Mouse (Mus musculus) neural tube, embryonic 12.5 days (tissue): ENCODE measurements around the gene Cdc25b. TPM values are rescaled to one million over a fixed set of nuclear protein-coding genes. Genes with fewer than 3 reads are reported as not detected.

Experiments used
- ATAC-seq: fragments of 200-750 bp; cut with Nextera tagmentation; 2 replicates; pipeline ENCODE4 v1.8.0; 2017; ENCODE audit warnings: low read depth, mild to moderate bottlenecking, moderate TSS enrichment, moderate library complexity; ENCODE audit not compliant: low FRiP score
- H3K27ac ChIP-seq: fragments of 300-500 bp; sonication (generic); 2 replicates; pipeline ENCODE4 v1.5.1; 2016
- H3K27me3 ChIP-seq: fragments of 300-500 bp; sonication (generic); replicated peaks from 2 replicates; pipeline ENCODE4 v1.6.1; 2016; ENCODE audit warnings: mild to moderate bottlenecking
- H3K36me3 ChIP-seq: fragments of 300-500 bp; sonication (generic); 2 replicates; pipeline ENCODE4 v1.6.1; 2016; ENCODE audit warnings: mild to moderate bottlenecking
- H3K4me1 ChIP-seq: fragments of 300-500 bp; sonication (generic); 2 replicates; pipeline ENCODE4 v1.6.1; 2016
- H3K4me2 ChIP-seq: fragments of 300-500 bp; sonication (generic); replicated peaks from 2 replicates; pipeline ENCODE4 v1.6.1; 2016; ENCODE audit warnings: mild to moderate bottlenecking
- H3K4me3 ChIP-seq: fragments of 300-500 bp; sonication (generic); 2 replicates; pipeline ENCODE4 v1.5.1; 2016
- H3K9ac ChIP-seq: fragments of 300-500 bp; sonication (generic); 2 replicates; pipeline ENCODE4 v1.6.1; 2016; ENCODE audit warnings: mild to moderate bottlenecking
- H3K9me3 ChIP-seq: fragments of 300-500 bp; sonication (generic); 2 replicates; pipeline ENCODE4 v1.6.1; 2016; ENCODE audit warnings: mild to moderate bottlenecking
- WGBS: fragments of 180-500 bp; shearing (Covaris S2); methylation state at CpG from one replicate; pipeline ENCODE4 v1.1.7; 2016; 5-methylcytosine and 5-hydroxymethylcytosine counted together
- polyA plus RNA-seq: library from polyadenylated mRNA; unstranded; fragments of >200 nt; fragmentation: Nextera tagmentation; extraction: Ambion mirVana; gene quantifications from 2 replicates; pipeline ENCODE4 v1.2.1, GENCODE M21; 2016

Cdc25b gene
- polyA plus RNA-seq, 1 experiment from 2014 or later, result 99.5 TPM

- Histone ChIP-seq H3K27ac (no peak overlapping the region), H3K4me3 (no peak overlapping the region), H3K4me1 (no peaks in the 10 kb centered on the region), H3K9me3 (no peaks in the 10 kb centered on the region), H3K4me2 (no peak overlapping the region), H3K36me3 (peaks cover 40% of the 10 kb centered on the region), H3K9ac (no peak overlapping the region), H3K27me3 (no peaks in the 10 kb centered on the region)
- 92% methylated on average over 7 of the region's 7 CpGs for WGBS
- no peak for ATAC-seq
These were observed 56.2 kb downstream of the Cdc25b start for GRCm38 (mm10) chr2:131242929-131243328.

Other genes starting within 250 kb of the Cdc25b start
- gene Gfra4, start 143.9 kb upstream of the Cdc25b start, polyA plus RNA-seq, result 9.6 and 11.9 TPM in 2 replicates
- gene Adam33, start 123.1 kb upstream of the Cdc25b start, polyA plus RNA-seq, result 0.98 and 1.2 TPM in 2 replicates
- gene Siglec1, start 100.2 kb upstream of the Cdc25b start, polyA plus RNA-seq, result 0.11 and 0.13 TPM in 2 replicates
- gene Hspa12b, start 59.7 kb upstream of the Cdc25b start, polyA plus RNA-seq, result 6.1 and 6.9 TPM in 2 replicates
- gene Gm11037, start 53.5 kb upstream of the Cdc25b start, polyA plus RNA-seq, result not detected in 2 replicates
- 98.8 and 104 TPM in 2 replicates for gene 1700037H04Rik, start 26.9 kb upstream of the Cdc25b start, polyA plus RNA-seq
- gene Cenpb, start 6.9 kb upstream of the Cdc25b start, polyA plus RNA-seq, result 19.3 and 21.1 TPM in 2 replicates
- gene Spef1, start 333 bp downstream of the Cdc25b start, polyA plus RNA-seq, result 9.0 and 9.3 TPM in 2 replicates
- 30.7 and 36.3 TPM in 2 replicates for gene Ap5s1, start 20.1 kb downstream of the Cdc25b start, polyA plus RNA-seq
- 9.5 and 10.3 TPM in 2 replicates for gene Mavs, start 47.1 kb downstream of the Cdc25b start, polyA plus RNA-seq
- gene Pank2, start 75.5 kb downstream of the Cdc25b start, polyA plus RNA-seq, result 55.3 and 56.1 TPM in 2 replicates
- gene Rnf24, start 165.9 kb downstream of the Cdc25b start, polyA plus RNA-seq, result 16.5 and 18.7 TPM in 2 replicates